Mouse (Mus musculus) midbrain, embryonic 13.5 days (tissue): ENCODE measurements around the gene Palm2. TPM values are rescaled to one million over a fixed set of nuclear protein-coding genes. Genes with fewer than 3 reads are reported as not detected.

Experiments used
- ATAC-seq: fragments of 200-750 bp; cut with Nextera tagmentation; 2 replicates; pipeline ENCODE4 v1.8.0; 2017; ENCODE audit warnings: mild to moderate bottlenecking, moderate TSS enrichment, moderate library complexity
- H3K27ac ChIP-seq: fragments of 300-500 bp; sonication (generic); 2 replicates; pipeline ENCODE4 v1.5.1; 2015; ENCODE audit warnings: inconsistent platforms, mild to moderate bottlenecking, moderate library complexity
- H3K27me3 ChIP-seq: fragments of 300-500 bp; sonication (generic); 2 replicates; pipeline ENCODE4 v1.6.1; 2015; ENCODE audit warnings: mild to moderate bottlenecking, inconsistent platforms
- H3K36me3 ChIP-seq: fragments of 300-500 bp; sonication (generic); 2 replicates; pipeline ENCODE4 v1.6.1; 2015; ENCODE audit warnings: mild to moderate bottlenecking, inconsistent platforms
- H3K4me1 ChIP-seq: fragments of 300-500 bp; sonication (generic); replicated peaks from 2 replicates; pipeline ENCODE4 v1.6.1; 2015; ENCODE audit warnings: inconsistent platforms
- H3K4me2 ChIP-seq: fragments of 300-500 bp; sonication (generic); replicated peaks from 2 replicates; pipeline ENCODE4 v1.6.1; 2015; ENCODE audit warnings: moderate library complexity, mild to moderate bottlenecking, inconsistent platforms
- H3K4me3 ChIP-seq: fragments of 300-500 bp; sonication (generic); replicated peaks from 2 replicates; pipeline ENCODE4 v1.5.1; 2015; ENCODE audit warnings: mild to moderate bottlenecking, inconsistent platforms
- H3K9ac ChIP-seq: fragments of 300-500 bp; sonication (generic); replicated peaks from 2 replicates; pipeline ENCODE4 v1.6.1; 2015; ENCODE audit warnings: mild to moderate bottlenecking, inconsistent platforms
- H3K9me3 ChIP-seq: fragments of 300-500 bp; sonication (generic); 2 replicates; pipeline ENCODE4 v1.6.1; 2016; ENCODE audit warnings: mild to moderate bottlenecking, inconsistent platforms
- WGBS: fragments of 180-500 bp; shearing (Covaris S2); methylation state at CpG from one replicate; pipeline ENCODE4 v1.1.7; 2015; 5-methylcytosine and 5-hydroxymethylcytosine counted together
- polyA plus RNA-seq: library from polyadenylated mRNA; unstranded; fragments of >200 nt; fragmentation: Nextera tagmentation; extraction: Ambion mirVana; gene quantifications from 2 replicates; pipeline ENCODE4 v1.2.1, GENCODE M21; 2015

Palm2 gene
- polyA plus RNA-seq, 1 experiment from 2014 or later, result 4.2 TPM

- Histone ChIP-seq H3K9me3 (no peaks in the 10 kb centered on the region), H3K36me3 (no peaks in the 10 kb centered on the region), H3K27ac (no peak overlapping the region), H3K4me2 (no peak overlapping the region), H3K27me3 (no peaks in the 10 kb centered on the region), H3K4me1 (no peaks in the 10 kb centered on the region), H3K4me3 (no peak overlapping the region), H3K9ac (no peak overlapping the region)
- WGBS, result 87% methylated on average over 5 of the region's 5 CpGs
- ATAC-seq, result no peak
Measured at GRCm38 (mm10) chr4:57701576-57701975, 267.5 kb downstream of the Palm2 start.

GRCm38 (mm10) chr4:57703574-57704470 lies 269.8 kb downstream of the Palm2 start:
- Histone ChIP-seq H3K9ac (no peak overlapping the region), H3K4me1 (no peaks in the 10 kb centered on the region), H3K4me3 (no peak overlapping the region), H3K27me3 (no peaks in the 10 kb centered on the region), H3K4me2 (no peak overlapping the region), H3K27ac (no peak overlapping the region), H3K36me3 (no peaks in the 10 kb centered on the region), H3K9me3 (no peaks in the 10 kb centered on the region)
- WGBS, result 83% methylated on average over 11 of the region's 11 CpGs
- no peak for ATAC-seq

GRCm38 (mm10) chr4:57704575-57704974 lies 270.5 kb downstream of the Palm2 start:
- Histone ChIP-seq H3K9ac (no peak overlapping the region), H3K27ac (no peak overlapping the region), H3K27me3 (no peaks in the 10 kb centered on the region), H3K4me2 (no peak overlapping the region), H3K36me3 (no peaks in the 10 kb centered on the region), H3K4me3 (no peak overlapping the region), H3K9me3 (no peaks in the 10 kb centered on the region), H3K4me1 (no peaks in the 10 kb centered on the region)
- WGBS, result 96% methylated on average over 7 of the region's 7 CpGs
- no peak for ATAC-seq

GRCm38 (mm10) chr4:57715849-57716248 lies 281.8 kb downstream of the Palm2 start:
- no peaks in the 10 kb centered on the region for H3K36me3 ChIP-seq
- no peaks in the 10 kb centered on the region for H3K9me3 ChIP-seq
- peaks cover 4% of the 10 kb centered on the region; the same call in 1 of the 2 replicates for H3K4me1 ChIP-seq
- H3K9ac ChIP-seq, result no peak overlapping the region
- no peaks in the 10 kb centered on the region for H3K27me3 ChIP-seq
- no peak overlapping the region for H3K4me2 ChIP-seq
- no peak for ATAC-seq
- H3K27ac ChIP-seq, result no peak overlapping the region
- no peak overlapping the region for H3K4me3 ChIP-seq

GRCm38 (mm10) chr4:57716735-57717134 lies 282.7 kb downstream of the Palm2 start:
- no peak for ATAC-seq
- H3K4me1 ChIP-seq, result peaks cover 6% of the 10 kb centered on the region; the same call in 1 of the 2 replicates
- WGBS, result 29% methylated on average over 4 of the region's 4 CpGs
- no peak overlapping the region for H3K4me3 ChIP-seq
- H3K9me3 ChIP-seq, result no peaks in the 10 kb centered on the region
- H3K27ac ChIP-seq, result no peak overlapping the region
- H3K4me2 ChIP-seq, result no peak overlapping the region
- H3K27me3 ChIP-seq, result no peaks in the 10 kb centered on the region
- no peaks in the 10 kb centered on the region for H3K36me3 ChIP-seq
- no peak overlapping the region for H3K9ac ChIP-seq

- Histone ChIP-seq H3K4me3 (no peak within 1 kb of the TSS), H3K4me1 (peaks cover 6% of the 10 kb centered on the region; the same call in 1 of the 2 replicates), H3K27me3 (no peaks in the 10 kb centered on the region), H3K9me3 (no peaks in the 10 kb centered on the region), H3K4me2 (no peak within 1 kb of the TSS), H3K9ac (no peak within 1 kb of the TSS), H3K36me3 (no peaks in the 10 kb centered on the region), H3K27ac (no peak within 1 kb of the TSS)
- 81% methylated on average over 9 of the region's 9 CpGs for WGBS
- ATAC-seq, result no peak
Measured at GRCm38 (mm10) chr4:57717354-57717753, 283.3 kb downstream of the Palm2 start, which contains the start of gene Akap2. Gene Akap2, plus strand, starts transcription at chr4:57717657.

- Histone ChIP-seq H3K9ac (no peak overlapping the region), H3K4me1 (peaks cover 6% of the 10 kb centered on the region; the same call in 1 of the 2 replicates), H3K27me3 (no peaks in the 10 kb centered on the region), H3K27ac (no peak overlapping the region), H3K4me2 (no peak overlapping the region), H3K4me3 (no peak overlapping the region), H3K9me3 (no peaks in the 10 kb centered on the region), H3K36me3 (no peaks in the 10 kb centered on the region)
- WGBS, result 83% methylated on average over 1 of the region's 1 CpGs
- ATAC-seq, result no peak
Measured at GRCm38 (mm10) chr4:57719370-57719769, 285.3 kb downstream of the Palm2 start.

GRCm38 (mm10) chr4:57720869-57721361 lies 286.9 kb downstream of the Palm2 start:
- Histone ChIP-seq H3K27me3 (no peaks in the 10 kb centered on the region), H3K4me1 (peaks cover 6% of the 10 kb centered on the region; the same call in 1 of the 2 replicates), H3K27ac (no peak overlapping the region), H3K4me3 (no peak overlapping the region), H3K4me2 (no peak overlapping the region), H3K9ac (no peak overlapping the region), H3K36me3 (no peaks in the 10 kb centered on the region), H3K9me3 (no peaks in the 10 kb centered on the region)
- ATAC-seq, result no peak
- whole genome bisulfite sequencing, result 24% methylated on average over 7 of the region's 7 CpGs

GRCm38 (mm10) chr4:57722296-57722695 lies 288.2 kb downstream of the Palm2 start:
- Histone ChIP-seq H3K27me3 (no peaks in the 10 kb centered on the region), H3K4me1 (peaks cover 3% of the 10 kb centered on the region; the same call in 1 of the 2 replicates), H3K9ac (no peak overlapping the region), H3K4me2 (no peak overlapping the region), H3K4me3 (no peak overlapping the region), H3K27ac (no peak overlapping the region), H3K36me3 (no peaks in the 10 kb centered on the region), H3K9me3 (no peaks in the 10 kb centered on the region)
- WGBS, result 86% methylated on average over 4 of the region's 4 CpGs
- no peak for ATAC-seq

- WGBS, result 61% methylated on average over 2 of the region's 2 CpGs
- no peaks in the 10 kb centered on the region for H3K9me3 ChIP-seq
- no peak for ATAC-seq
- H3K27me3 ChIP-seq, result no peaks in the 10 kb centered on the region
- H3K27ac ChIP-seq, result no peak overlapping the region
- H3K4me2 ChIP-seq, result no peak overlapping the region
- H3K36me3 ChIP-seq, result no peaks in the 10 kb centered on the region
- H3K9ac ChIP-seq, result no peak overlapping the region
- H3K4me3 ChIP-seq, result no peak overlapping the region
- peaks cover 3% of the 10 kb centered on the region; the same call in 1 of the 2 replicates for H3K4me1 ChIP-seq
Measured at GRCm38 (mm10) chr4:57723659-57724058, 289.6 kb downstream of the Palm2 start.

- 86% methylated on average over 1 of the region's 1 CpGs for WGBS
- H3K4me3 ChIP-seq, result no peak overlapping the region
- no peak for ATAC-seq
- no peak overlapping the region for H3K27ac ChIP-seq
- H3K9ac ChIP-seq, result no peak overlapping the region
- H3K36me3 ChIP-seq, result no peaks in the 10 kb centered on the region
- H3K9me3 ChIP-seq, result no peaks in the 10 kb centered on the region
- H3K27me3 ChIP-seq, result no peaks in the 10 kb centered on the region
- peaks cover 3% of the 10 kb centered on the region; the same call in 1 of the 2 replicates for H3K4me1 ChIP-seq
- H3K4me2 ChIP-seq, result no peak overlapping the region
Measured at GRCm38 (mm10) chr4:57725569-57725968, 291.5 kb downstream of the Palm2 start.

GRCm38 (mm10) chr4:57728611-57729183 lies 294.6 kb downstream of the Palm2 start:
- H3K27ac ChIP-seq, result no peak overlapping the region
- H3K4me2 ChIP-seq, result no peak overlapping the region
- no peak overlapping the region for H3K9ac ChIP-seq
- ATAC-seq, result no peak
- no peaks in the 10 kb centered on the region for H3K27me3 ChIP-seq
- H3K4me1 ChIP-seq, result no peaks in the 10 kb centered on the region
- no peaks in the 10 kb centered on the region for H3K9me3 ChIP-seq
- no peaks in the 10 kb centered on the region for H3K36me3 ChIP-seq
- no peak overlapping the region for H3K4me3 ChIP-seq
- WGBS, result 90% methylated on average over 4 of the region's 4 CpGs
